Mouse (Mus musculus) inflammation-experienced regulatory T-cells (primary cell): ENCODE results near the gene Tmem182. TPM values are rescaled to one million over a fixed set of nuclear protein-coding genes. Genes with fewer than 3 reads are reported as not detected.

Experiments used
- polyA plus RNA-seq, 2 experiments: library from polyadenylated mRNA; unstranded; fragments of 100-300 nt; shearing (Covaris generic); gene quantifications; one replicate each; pipeline ENCODE4 v1.2.1; 2017

The Tmem182 gene
- under 1 TPM in 1 of 2 experiments, not detected in 1; 0.17 TPM for polyA plus RNA-seq

GRCm38 (mm10) chr1:40805351-40805750, at the start of gene Tmem182:
Tmem182 (plus strand) TSS chr1:40805601.

GRCm38 (mm10) chr1:40790324-40791141, 14.9 kb upstream of the Tmem182 start, which contains the start of gene Mfsd9:
Mfsd9 (minus strand) TSS chr1:40790687.

Other genes starting within 250 kb of the Tmem182 start
- gene Slc9a4, start 225.5 kb upstream of the Tmem182 start, polyA plus RNA-seq: not detected
- gene Slc9a2, start 125.0 kb upstream of the Tmem182 start, polyA plus RNA-seq: under 1 TPM in 1 of 2 experiments, not detected in 1; 0.55 TPM
- gene Mfsd9, start 14.9 kb upstream of the Tmem182 start, polyA plus RNA-seq: 1 to 10 TPM in 1 of 2 experiments, under 1 TPM in 1; 0.95 to 3.6 TPM